Mouse (Mus musculus) cerebellum, postnatal 14 days (tissue): ENCODE results near the gene Nrp2.

Experiments used
- DNase-seq, 2 experiments: peaks; one replicate each; pipeline ENCODE4 v3.0.0; 2021; ENCODE audit warnings: mixed read lengths in 2 of 2

Gene Nrp2

DNA sequence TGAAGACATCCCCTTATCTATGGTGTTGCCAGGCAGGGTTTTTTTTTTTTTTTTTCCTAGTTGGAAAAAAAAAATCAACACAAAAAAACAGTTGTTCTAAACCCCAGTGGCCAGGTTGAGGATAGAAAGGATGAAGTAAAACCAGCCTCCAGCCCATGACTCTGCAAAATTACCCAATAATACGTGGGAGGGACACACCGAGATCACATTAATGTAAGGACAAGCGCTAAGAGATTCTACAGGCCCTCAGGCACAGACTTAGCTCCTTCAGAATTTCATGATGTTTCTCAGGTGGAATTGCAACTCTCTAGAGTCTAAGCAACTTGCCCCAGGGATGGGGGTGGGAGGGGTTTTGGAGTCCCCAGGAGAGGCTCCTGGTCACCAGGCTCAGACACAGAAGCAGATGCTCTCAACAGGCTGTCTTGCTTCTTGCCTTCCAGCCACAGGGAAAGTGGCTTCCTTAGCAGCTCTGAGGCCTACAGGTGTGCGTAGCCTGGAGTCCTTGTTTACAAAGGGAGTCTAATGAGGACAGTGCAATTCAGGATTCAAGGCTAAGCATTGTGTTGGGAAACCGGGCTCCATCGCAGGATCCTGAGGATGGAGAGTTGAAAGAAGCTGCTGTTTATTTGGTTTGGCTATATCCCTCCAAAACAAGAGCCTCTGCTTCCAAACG, 49.7 kb downstream of the Nrp2 start:
- DNase-seq: no peak

DNA sequence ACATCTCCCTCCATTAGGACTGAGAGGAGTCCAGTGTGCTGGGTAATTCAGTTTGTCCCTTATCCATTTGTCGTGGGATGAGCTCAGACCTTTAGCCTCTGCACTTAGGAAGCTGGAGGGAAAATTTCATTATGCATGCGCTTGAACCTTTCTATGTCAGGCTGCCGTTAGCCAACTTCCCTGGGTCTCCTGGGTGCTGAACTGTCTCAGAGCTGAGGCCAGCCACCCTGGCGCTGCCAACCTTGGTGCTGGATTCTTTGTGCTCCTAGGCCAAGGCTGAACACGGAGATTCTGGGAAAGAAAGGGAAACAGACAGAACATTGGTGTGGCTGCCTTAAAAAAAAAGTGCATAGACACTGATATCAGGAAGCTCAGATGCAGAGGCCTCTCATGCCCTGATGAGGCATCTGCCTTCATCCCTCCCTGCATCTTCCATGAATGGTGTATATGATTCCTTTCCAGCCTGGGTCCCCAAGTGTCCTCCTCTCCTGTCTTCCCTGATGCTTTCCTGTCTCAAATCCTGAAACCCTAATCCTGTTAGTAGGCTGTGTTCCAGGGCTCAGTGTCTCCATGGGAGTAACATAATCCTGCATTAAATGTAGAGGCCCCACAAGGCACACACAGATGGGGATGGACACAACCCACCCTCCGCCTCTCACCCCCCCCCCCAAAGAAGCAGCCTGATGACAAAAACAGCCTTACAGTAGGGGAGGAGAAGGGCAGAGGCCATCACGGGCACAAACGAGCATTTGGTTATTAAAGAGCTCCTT, 51.2 kb downstream of the Nrp2 start:
- DNase-seq: no peak

- no peak for DNase-seq
Observed at GRCm38 (mm10) chr1:62760086-62760485, 57.0 kb downstream of the Nrp2 start.

GRCm38 (mm10) chr1:62760565-62760964, 57.5 kb downstream of the Nrp2 start:
- DNase-seq: no peak

- no peak for DNase-seq
Observed at GRCm38 (mm10) chr1:62763779-62764178, 60.7 kb downstream of the Nrp2 start.

DNA sequence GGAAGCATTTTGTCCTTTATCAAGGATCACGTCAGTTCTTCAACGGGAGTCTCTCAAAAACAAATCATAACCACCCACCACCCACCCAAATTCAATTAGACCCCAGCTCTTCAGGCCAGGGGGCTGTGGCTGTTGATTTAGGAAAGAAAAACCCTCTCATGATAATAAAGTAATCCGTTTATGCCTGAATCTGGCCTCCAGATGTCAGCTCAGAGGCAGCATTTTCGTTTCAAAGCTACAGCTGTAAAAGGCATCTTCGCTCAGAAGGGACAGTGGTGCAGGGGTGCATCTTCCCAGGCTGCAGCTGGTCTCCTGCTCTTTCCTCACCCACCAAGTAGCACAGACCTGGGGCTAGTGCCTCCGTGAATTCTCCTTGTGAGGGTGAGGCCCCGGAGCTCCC, 62.1 kb downstream of the Nrp2 start:
- no peak for DNase-seq

- no peak for DNase-seq
Observed at GRCm38 (mm10) chr1:62766766-62767165, 63.7 kb downstream of the Nrp2 start.

DNA sequence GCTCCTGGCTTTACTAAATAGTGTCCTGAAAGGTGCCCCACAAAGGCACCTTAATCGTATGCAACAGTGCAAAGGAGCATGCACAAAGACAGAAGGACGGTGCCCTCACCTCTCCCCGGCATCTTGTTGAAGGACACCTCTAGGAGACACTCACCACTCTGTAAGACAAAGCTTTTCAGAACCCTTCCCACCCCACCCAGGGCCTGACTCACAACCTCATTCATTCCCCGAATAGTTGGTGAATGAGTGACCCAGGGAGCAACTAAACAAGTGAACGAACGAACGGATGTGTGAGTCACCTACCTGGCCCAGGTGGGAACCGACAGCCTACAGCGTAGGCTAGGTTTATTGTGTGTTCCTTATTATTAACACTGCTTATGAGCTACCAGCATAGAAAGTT, 64.5 kb downstream of the Nrp2 start:
- DNase-seq: no peak

GRCm38 (mm10) chr1:62770576-62770975, 67.5 kb downstream of the Nrp2 start:
- DNase-seq: no peak

DNA sequence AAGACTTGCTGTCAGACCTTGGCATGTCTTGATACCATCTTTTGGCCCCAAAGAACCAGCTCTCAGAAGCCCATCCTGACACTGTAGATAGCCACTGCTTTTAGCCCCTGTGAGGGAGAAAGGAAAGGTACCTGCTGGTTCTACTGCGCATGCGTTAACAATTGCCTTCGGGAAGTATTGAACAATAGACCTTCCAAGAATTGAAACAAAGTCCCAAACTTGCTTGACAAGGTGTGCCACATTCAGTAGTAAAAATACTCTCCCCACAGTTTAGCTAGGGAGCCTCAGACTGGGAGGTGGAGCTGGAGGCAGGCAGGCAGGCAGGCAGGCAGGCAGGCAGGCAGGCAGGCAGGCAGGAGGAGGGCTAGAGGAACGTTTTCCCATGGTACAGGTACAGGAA, 69.3 kb downstream of the Nrp2 start:
- no peak for DNase-seq

GRCm38 (mm10) chr1:62773105-62773920, 70.2 kb downstream of the Nrp2 start:
- DNase-seq: no peak

DNA sequence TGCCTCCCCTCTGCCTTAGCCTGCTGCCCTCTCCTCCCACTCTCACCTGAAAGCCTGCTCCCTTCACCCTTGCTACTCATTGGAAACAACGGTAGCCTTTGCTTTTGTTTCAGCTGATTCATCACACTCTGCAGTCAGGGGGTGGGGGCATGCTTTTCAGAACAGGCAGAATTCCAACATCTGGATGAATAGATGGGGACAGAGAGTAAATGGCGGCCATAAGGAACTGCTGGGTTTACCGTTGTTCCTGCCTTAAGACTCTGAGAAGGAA, 70.8 kb downstream of the Nrp2 start:
- no peak for DNase-seq

DNA sequence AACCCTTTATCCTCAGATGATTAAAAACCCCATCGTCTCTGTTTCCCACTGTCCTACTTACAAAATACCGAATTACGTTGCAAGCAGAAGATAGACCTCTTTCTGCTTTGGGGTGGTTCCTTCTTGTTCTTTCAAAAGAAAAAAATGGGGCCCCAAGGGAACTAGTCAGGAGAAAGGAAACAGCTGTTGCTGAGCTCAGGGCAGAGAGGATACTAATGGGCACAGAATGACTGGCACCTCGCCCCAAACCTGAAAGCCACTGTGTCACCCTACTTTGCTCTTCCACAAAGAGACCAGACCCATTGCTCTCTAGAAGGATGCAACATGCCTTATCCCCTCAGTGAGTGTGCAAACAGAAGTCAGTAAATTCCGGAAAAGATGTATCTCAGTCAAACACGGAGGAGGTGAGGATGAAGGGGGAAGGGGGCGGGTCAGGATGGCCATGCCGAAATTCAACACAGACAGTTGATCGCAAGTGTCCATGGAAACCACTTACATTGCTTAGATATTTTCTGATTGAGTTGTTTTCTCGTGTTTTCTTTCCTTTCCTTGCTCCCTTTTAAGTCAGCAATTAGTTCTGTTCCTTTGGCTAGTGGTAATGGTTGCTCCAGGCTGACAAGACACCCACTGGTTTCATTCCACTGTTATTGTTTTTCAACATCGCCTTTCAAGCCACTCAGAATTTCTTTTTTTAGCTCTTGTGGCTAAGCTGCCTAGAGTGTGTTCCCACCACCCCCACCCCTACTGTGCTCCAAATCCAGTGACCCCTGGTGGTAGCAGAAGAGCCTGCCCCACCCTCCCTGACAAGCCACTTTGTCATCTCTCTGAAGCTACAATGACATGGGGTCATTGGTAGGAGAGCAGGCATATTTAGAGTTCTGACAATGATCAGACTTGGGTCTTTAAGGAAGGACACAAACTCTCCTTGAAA, 71.5 kb downstream of the Nrp2 start:
- no peak for DNase-seq

GRCm38 (mm10) chr1:62777320-62778235, 74.5 kb downstream of the Nrp2 start:
- DNase-seq: peak; percentile 81 to 89

- no peak for DNase-seq
Observed at GRCm38 (mm10) chr1:62778910-62779309, 75.8 kb downstream of the Nrp2 start.

DNA sequence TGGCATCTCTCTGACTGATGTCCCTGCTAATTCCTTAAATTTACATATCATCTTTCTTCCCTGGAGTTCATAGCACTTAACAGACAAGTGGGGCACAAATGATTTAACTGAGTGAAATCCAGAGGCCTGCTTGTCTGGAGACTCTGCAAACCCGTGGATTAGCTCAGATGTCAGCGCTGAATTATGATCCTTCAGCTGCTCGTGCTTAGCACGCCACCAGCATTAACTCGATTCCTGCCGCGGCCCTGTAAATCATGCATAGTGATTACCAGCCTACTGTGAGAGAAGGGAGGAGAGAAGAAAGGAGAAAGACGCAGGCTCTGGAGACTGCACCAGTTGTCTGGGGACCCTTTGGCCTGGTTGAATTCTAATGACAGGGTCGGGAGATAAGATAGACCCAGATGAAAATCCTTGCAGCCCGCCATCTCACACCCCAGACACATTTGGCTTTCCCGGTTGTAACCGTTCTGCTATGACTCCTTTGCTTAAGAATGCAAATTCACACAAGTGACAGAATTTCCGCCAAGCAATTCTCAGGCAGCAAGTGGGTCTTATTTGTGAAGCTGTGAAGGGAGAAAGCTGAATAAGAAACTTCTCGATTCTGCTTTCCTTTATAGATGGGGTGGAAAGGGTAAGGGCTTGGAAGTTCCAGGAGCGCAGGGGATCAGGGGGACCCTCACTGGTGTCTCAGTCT, 77.1 kb downstream of the Nrp2 start:
- DNase-seq: no peak

DNA sequence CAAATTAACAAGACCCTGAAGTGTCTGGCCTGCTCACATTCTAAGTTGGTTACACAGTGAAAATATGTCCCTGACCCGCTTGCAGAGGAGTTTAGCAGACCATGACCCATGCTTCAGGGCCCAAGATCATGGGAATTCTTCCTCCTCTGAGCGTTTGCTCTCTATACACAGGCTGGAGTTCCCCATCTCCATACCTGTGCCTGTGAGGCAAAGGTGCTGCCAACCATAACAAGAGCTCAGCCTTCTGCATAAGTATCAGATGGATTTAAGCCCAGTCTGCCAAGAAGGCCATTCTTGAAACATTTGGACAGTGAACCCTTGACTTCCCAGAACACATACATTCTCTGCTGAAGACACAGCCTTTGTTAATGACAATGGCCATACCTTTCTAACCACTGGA, 79.1 kb downstream of the Nrp2 start:
- no peak for DNase-seq

DNA sequence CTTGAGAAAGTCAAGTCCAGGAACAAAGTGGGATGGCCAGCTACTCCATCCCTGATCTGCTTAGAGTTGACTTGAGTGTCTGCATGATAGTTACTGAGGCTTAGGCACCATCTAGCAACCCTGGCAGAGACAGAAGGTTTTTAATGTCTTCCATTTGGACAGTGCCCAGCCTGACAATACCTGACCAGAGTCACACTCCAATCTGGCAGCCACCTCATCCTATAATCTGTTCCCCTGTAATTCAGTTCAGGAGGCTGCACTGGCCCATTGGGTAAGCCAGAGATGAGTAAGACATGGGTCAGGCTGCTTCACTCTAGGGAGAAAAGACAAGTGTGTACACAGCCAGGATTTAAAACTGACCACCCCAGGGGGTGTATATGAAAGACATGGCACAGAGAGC, 79.5 kb downstream of the Nrp2 start:
- DNase-seq: no peak

DNA sequence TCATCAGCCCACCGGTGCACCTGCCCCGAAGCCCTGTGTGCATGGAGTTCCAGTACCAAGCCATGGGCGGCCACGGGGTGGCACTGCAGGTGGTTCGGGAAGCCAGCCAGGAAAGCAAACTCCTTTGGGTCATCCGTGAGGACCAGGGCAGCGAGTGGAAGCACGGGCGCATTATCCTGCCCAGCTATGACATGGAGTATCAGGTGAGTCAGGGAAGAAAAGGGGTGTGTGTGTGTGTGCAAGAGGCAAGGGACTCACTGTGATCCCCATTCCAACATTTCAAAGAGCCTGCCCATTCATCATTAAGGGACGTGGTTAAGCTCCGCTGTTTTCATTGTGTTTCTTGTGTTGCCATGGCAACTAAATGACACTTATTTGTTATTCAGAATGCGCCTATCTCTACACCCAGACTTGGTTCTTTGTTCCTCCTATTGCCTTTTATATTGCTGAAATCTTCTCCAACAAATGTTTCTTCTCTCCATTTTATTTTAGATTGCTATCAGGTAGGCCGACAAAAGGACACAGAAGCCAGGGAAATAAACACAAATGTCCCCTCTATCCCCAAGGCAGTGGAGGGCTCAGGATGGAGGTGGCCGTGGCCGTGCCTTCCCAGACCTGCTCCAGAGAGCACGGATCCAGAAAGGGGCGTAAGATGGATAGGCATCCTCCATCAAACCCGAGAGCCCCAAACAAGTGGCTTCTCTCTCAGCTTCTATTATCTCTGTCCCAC, 80.4 kb downstream of the Nrp2 start:
- DNase-seq: peak; percentile 59 to 70

- peak; percentile 92 to 96 for DNase-seq
Observed at GRCm38 (mm10) chr1:62784084-62784392, 81.0 kb downstream of the Nrp2 start.

DNA sequence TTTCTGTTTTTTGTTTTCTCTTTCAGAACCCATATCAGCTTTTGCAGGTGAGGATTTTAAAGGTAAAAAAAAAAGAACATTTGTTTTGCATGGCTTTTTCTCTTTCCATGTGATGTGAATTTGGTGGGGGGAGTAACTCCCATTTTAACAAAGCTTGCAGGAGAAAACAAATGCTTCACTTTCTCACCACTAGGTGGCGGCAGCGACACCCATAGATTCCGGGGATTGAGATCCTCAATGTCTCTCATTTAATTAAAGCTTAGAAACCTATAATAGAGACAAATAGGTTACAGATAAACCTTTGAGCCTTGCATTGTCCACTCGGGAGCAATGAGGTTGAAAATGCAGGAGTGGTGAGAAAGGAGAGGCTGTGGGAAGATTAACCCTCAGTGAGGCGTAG, 83.2 kb downstream of the Nrp2 start:
- DNase-seq: peak; percentile 86 to 88
